Mouse (Mus musculus) urinary bladder, postnatal 10 days (tissue): ENCODE measurements around the gene Cd82.

ENCODE experiments used
- DNase-seq: peaks from one replicate; pipeline ENCODE4 v3.0.0; 2022; ENCODE audit warnings: low spot score

Gene Cd82

DNA sequence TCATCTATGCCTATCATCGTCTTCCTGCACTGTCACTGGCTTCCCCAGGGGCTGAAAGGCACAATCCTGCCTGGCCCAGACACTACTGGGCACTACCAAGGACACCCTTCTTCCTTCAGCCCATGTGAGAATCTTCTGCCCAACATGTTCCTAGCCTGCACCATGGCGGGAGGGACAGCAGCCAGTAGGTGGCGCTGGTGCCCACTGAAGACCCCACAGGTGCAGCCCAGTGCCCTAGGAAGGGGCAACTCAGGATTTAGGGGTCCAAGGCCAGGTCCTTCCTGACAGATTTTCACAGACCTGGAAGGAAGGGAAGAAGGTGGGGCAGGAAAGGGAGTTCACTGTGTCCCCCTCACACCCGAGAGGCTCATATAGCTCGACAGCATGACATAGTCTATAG lies 47.7 kb downstream of the Cd82 start:
- no peak for DNase-seq

DNA sequence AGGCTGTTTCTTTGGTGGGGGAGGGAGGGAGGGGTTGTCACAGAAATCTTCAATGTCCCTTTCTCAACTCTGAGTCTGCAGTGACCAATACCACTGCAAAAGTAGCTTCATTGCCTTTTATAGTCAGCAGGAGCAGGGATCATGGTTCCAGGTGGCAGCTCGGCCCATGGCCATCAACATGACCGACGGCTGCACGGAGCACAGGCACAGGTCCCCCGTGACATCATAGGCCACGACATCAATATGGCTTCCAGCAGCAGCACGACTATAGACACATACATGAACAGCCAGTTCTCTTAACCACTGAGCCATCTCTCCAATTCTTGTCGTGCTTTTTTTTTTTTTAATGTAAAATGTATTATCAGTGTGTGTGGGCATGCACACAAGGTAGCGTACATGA lies 48.8 kb downstream of the Cd82 start:
- no peak for DNase-seq

DNA sequence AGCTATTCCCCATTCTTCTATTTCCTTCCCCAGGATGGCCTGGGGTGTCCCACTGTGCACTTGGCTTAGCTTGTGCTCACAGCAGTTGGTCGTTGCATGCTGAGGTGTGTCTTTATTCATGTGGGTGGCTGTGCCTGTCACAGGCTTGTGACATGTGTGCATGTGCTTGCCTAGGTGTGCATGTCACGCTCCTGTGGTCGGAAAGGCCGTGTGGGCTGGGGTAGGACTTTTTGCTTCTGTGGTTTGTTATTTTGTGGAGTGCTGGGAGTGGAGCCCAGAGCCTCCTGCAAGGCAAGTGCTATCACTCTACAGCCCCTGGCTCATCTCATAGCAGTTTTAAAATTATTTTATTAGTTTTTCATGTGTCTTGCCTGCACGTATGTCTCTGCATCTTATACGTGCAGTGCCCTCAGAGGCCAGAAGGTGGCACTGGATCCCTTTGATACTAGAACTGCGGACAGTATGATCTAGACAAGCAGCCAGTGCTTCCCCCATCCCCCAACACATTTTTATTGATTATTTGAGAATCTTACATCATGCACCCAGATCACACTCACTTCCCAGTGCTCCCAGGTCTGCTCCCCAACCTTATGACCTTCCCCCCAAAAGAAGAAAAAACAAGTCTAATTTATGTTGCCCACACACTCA lies 49.4 kb downstream of the Cd82 start:
- DNase-seq = no peak

DNA sequence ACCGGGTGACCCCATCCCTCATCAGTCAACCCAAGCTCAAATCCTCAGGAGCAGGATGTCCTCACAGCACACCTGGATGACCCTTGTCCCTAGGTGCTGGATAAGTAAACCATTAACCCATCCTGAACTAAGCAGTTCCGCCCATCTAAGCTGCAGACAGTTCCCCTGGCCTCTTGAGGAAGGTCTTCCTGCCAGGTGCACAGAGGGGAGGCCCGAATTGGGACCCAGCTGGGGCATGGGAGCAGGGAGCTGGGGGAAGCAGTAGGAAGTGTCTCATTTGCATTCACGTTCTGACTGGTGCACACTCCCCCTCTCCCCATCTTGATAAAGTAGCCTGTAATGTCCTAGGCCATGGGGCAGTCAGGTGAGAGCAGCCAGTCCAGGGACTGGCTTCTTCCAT lies 50.8 kb downstream of the Cd82 start:
- DNase-seq = no peak

DNA sequence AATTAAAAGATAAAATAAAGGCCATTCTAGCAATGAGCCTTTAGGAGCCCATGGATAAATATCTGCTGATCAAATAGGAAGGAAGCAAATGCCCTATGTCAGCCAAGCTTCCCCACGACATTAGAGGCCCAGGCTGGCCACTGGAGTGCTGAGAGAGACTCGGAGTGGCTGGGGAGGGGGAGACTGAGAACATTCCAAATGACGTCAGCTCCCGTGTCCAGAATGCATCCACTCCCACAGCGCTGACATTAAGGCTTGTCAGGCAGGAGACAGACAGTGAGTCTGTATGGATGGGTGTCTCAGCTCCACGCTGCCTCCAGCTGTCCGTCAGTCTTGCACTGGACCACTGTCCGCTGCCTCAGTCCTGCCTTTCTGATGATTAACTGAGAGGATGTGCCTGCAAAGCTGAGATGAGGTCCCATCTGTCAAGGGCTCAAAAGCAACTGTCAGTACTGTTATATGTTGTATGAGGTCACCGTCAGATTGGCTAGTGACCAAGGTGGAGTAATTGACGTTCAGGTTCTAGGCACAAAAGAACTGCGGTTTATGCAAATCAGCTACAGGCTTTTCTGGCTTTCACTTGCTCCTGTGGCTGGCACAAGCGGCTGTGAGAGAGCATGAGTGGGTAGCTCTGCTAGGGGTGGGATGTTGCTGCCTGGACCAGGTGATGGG lies 51.9 kb downstream of the Cd82 start:
- no peak for DNase-seq

DNA sequence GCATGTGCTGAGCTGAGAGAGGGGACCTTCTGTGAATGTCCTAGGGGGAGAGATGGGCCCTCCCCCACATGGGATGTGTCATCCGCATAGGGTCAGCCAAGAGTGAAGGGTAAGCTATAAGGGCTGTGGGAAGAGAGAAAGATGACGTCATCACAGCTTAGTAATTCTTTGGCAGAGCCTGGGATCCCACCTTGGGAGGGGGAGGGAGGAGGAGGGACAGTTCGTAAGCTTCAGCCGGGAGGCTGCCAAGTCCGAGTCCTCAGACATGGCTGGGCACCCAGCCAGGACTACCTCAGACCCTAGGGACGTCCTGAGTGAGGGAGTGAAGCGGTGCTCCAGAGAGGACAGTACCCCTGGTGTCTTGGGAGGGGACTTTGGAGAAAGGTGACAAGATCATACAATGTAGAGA lies 57.9 kb downstream of the Cd82 start:
- no peak for DNase-seq

DNA sequence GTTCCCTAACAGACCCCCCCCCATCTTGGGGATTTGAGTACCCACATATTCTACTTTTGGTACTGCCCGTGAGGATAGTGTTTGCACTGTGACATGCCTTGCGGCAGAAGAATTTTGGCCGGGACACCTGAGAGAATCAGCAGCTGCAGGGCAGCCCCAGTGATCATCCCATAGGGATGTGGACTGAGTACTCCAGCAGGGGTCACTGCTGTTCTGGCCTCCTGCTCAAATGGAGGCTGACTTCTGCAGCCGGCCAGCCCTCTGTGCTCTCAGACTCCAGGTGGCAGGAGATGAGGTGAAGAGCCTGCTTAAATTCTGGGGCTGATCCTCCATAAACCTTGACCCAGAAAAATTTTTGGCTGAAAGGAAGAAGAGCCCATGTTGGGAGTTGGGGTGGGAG lies 58.8 kb downstream of the Cd82 start:
- DNase-seq = no peak

DNA sequence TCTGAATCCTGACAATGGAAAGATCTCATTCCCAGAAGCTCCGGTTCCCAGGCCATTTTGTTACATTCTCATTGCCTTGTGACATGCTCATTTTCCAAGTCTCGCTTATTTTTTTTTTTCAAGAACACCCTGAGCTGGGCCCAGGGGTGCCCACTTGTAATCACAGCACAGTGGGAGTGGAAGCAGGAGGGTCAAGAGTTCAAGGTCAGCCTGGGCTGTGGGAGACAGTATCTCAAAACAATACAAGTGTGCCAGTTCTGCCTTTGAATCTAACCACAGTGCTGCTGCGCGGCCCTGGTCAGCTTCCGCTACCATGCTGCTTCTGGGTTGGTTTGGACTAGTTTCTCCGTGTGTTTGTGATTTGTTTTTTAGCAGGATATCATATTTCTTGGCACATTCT lies 59.7 kb downstream of the Cd82 start:
- DNase-seq = no peak

DNA sequence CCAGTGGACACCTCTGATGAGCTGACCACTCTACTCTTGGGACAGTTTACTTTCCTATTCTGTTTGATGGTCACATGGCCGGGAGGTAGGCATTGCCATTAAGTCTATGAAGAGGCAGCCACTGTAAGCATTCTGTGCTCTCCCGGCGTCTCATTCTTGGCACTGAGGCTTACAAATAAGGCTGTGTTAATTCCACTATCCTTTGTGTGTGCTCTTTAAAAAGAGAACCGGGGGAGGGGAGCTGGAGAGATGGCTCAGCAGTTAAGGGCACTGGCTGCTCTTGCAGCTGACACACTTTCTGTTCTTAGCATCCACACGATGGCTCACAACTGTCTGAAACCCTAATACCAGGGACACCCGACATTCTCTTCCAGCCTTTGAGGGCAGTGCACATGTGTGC lies 71.7 kb downstream of the Cd82 start:
- no peak for DNase-seq

DNA sequence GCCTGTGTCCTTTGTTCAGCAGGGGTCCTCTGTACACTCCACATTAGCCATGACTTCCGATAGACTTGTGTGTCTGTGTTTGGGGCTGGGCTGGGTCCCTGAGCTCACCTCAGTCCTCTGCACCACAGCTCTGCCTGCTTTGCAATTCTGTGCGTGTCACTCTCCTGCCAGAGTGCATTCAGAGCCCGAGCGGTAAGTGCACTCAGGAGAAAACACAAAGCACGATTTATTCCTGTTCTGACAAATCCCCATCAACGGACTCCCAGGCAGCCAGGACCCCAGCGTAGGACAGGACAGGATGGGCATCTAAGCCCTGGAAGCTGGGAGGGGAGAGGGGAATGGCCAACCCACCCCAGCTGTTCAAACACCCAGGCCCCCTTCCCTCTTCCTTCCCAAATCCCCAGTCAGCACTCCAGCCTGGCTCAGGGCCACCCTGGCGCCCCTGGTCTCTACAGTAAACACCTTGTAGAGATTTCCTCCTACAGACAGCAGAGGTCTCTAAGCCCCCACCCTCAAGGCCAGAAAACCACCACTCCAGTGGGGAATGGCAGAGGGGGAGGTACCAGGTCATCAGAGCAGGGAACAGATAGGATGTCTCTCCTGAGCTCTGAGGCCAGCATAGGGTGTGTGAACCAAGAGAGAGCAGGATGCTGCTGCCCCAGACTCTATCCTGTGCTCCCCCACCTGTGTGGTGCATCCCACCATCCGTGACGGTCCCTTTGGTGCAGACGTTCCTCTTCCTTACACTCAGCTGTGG lies 72.6 kb downstream of the Cd82 start:
- no peak for DNase-seq

DNA sequence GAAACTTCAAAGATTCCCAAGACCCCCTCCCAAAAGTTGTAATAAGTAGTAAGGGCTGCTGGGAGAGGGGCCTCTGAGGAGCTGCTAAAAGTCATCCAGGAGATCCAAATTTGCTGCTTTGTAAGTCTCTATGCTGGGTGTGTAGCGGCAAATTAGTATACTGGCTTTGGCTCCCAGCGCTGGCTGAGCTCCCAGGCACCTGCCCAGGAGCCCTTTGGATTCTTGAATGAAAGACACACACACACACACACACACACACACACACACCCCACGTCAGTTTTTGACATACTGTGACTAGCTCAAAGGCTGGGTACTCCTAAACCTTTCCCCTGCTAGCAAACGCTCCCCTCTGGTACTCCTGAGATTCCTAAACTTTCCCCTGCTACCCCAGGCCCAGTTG lies 76.0 kb downstream of the Cd82 start:
- no peak for DNase-seq

DNA sequence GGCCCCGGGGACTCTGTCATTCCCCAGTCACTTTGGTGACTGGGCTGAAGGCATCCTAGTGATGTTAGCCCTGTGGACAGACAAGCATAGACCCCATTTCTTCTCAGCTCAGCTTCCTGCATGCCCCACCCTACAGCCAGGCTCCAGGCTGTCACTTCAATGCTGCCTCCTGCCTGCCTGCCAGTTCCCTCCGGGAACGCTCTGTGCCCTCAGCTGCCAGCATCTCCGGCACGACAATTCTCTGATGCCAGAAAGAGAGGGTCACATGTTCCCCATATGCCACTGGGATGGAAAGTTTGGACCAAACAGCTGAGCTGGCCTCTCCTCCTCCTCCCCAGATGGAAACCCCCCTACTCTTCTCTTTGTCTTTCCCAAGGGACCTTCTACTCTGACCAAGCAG lies 79.1 kb downstream of the Cd82 start:
- no peak for DNase-seq

DNA sequence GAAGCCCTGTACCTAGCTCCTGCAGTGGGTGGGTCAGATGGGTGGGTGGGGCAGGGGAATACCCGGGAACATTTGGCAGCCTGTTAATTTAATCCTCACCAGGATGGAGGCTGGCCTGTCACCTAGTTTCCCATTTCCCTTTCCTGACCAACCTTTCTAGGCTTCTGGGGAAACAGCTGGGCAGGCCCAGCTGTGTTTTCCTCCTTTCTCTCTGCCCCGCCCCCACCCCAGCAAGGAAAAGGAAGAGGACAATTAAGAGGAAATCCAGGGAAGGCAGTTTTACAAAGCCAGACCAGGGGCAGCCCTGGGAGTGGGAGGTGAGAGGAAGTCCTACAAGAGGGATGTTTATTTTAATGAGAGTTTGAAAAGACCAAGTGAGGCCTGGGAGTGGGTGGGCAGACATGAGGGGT lies 82.3 kb downstream of the Cd82 start:
- DNase-seq = no peak

DNA sequence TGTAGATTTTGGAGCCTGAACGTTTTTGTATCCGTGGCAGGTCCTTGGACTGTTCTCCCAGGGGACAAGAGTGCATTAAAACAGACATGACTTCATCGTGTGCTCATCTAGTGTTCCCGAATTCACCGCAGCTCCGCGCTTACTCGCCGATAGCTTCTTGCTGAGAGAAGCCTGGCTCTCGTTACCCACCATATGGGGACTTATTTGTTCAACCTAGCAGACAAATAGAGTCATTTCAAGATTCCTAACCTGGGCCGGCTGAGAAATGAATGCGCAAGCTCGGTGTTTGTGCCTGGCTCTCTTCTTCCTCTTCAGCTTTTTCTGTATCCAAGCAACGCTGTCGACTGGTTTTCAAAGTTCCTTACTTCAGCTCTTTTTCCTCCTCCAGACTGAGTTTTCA lies 85.1 kb downstream of the Cd82 start:
- DNase-seq = no peak

DNA sequence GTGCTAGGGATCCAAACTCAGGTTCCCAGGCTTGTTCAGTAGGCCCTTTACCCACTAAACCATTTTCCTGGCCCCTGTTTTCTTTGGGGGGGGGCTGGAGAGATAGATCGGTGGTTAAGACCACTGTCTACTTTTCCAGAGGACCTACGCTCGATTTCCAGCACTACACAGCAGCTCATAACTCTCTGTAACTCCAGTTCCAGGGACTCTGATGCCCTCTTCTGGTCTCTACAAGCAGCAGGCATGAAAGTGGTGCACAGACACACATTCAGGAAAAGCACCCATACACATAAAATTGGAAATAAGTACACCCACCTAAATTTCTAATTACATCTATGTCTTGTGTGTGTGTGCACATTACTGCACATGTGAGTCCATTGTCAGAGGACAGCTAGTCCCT lies 85.8 kb downstream of the Cd82 start:
- no peak for DNase-seq

DNA sequence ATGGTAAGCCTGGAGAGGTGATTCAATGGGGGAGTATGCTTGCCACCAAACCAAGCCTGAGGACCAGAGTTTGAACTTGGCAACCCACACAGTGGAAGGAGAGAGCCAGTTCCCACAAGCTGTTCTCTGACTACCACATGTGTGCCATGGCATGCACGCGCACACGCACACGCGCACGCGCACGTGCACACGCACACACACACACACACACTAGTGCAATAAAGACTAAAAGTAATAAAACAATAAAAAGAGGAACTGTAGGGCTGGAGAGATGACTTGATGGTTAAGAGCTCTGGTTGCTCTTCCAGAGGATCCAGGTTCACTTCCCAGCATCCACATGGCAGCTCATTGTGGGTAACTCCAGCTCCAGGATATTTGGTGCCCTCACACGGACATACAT lies 90.1 kb downstream of the Cd82 start:
- no peak for DNase-seq

DNA sequence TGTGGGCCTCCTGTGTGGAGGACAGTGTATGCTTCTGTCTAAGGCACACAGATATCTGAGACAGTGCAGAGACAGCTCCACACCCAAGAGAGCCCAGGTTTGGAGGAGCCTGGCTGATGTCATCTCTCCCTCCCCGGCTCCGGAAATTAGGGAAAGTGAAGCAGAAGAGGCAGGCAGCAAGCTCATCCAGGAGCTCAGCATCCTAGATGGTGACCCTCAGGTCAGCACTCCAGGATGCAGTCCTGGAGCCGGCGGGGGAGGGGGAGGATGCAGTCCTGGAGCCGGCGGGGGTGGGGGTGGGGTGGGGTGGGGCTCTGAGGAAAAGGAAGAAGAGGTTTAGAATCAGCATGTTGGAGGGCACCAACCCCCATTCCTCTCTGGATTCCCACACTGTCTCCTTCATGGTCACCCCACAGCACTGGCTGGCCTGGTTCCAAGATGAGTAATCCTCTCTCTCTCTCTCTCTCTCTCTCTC lies 90.8 kb downstream of the Cd82 start:
- DNase-seq = no peak
